Mouse (Mus musculus) hindbrain, embryonic 13.5 days (tissue): ENCODE results near the gene Dync1i2. TPM values are rescaled to one million over a fixed set of nuclear protein-coding genes. Genes with fewer than 3 reads are reported as not detected.

Source experiments
- ATAC-seq: fragments of 200-750 bp; cut with Nextera tagmentation; 2 replicates; pipeline ENCODE4 v1.8.0; 2017; ENCODE audit warnings: moderate TSS enrichment; ENCODE audit not compliant: low FRiP score
- H3K27ac ChIP-seq: fragments of 300-500 bp; sonication (generic); 2 replicates; pipeline ENCODE4 v1.5.1; 2015; ENCODE audit warnings: inconsistent platforms, mild to moderate bottlenecking, moderate library complexity
- H3K27me3 ChIP-seq: fragments of 300-500 bp; sonication (generic); 2 replicates; pipeline ENCODE4 v1.6.1; 2015; ENCODE audit warnings: mild to moderate bottlenecking, inconsistent platforms
- H3K36me3 ChIP-seq: fragments of 300-500 bp; sonication (generic); 2 replicates; pipeline ENCODE4 v1.6.1; 2015; ENCODE audit warnings: mild to moderate bottlenecking, inconsistent platforms
- H3K4me1 ChIP-seq: fragments of 300-500 bp; sonication (generic); replicated peaks from 2 replicates; pipeline ENCODE4 v1.6.1; 2015; ENCODE audit warnings: inconsistent platforms
- H3K4me2 ChIP-seq: fragments of 300-500 bp; sonication (generic); 2 replicates; pipeline ENCODE4 v1.6.1; 2015; ENCODE audit warnings: inconsistent platforms, mild to moderate bottlenecking, moderate library complexity
- H3K4me3 ChIP-seq: fragments of 300-500 bp; sonication (generic); 2 replicates; pipeline ENCODE4 v1.5.1; 2015; ENCODE audit warnings: mild to moderate bottlenecking, inconsistent platforms
- H3K9ac ChIP-seq: fragments of 300-500 bp; sonication (generic); 2 replicates; pipeline ENCODE4 v1.6.1; 2015; ENCODE audit warnings: mild to moderate bottlenecking, inconsistent platforms
- H3K9me3 ChIP-seq: fragments of 300-500 bp; sonication (generic); 2 replicates; pipeline ENCODE4 v1.6.1; 2016; ENCODE audit warnings: inconsistent platforms
- WGBS: fragments of 180-500 bp; shearing (Covaris S2); methylation state at CpG from one replicate; pipeline ENCODE4 v1.1.7; 2015; 5-methylcytosine and 5-hydroxymethylcytosine counted together
- polyA plus RNA-seq: library from polyadenylated mRNA; unstranded; fragments of >200 nt; fragmentation: Nextera tagmentation; extraction: Ambion mirVana; gene quantifications from 2 replicates; pipeline ENCODE4 v1.2.1, GENCODE M21; 2015

Dync1i2 gene
- polyA plus RNA-seq, result 209 and 211 TPM in 2 replicates

DNA sequence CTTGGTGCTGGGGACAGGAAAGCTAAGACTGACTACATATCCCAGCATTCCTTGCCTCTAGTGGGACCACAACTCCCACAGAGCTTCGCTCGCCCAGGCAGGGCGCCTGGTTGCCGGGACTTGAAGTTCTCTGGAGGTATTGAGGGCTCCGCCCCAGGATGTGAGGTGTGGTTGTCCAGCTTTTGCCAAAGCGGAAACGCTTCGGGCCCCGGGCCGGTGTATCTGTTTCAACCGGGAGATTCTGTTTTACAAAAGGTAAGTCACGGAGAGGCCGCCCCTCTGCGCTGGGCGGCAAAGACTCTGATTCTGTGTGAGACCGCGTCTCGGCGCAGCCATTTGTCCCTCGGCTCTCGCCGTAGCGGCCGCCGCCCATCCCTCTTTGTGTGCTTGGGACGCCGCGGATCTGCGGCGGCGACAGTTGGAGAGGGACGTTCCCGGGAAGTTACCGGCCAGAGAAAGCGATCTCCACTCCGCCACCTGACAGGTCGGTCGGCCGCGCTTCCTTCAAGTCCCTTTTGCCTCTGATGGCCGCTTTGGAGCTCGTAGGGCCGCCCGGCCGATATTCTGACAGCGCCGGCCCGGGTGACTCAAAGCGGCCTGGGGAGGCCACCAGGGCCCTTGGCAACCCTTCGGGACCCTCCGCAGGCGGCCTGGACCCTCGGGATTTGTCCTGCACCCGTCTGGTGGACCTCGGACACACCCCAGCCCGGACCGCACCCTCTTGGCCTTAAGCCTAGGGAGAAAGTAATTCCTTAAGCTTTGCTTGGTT lies at the start of gene Dync1i2:
Gene Dync1i2 (plus strand): TSS at position 116 of the 769 bp plus-strand sequence.
- under 1% methylated on average over 57 of the region's 57 CpGs for WGBS
- Histone ChIP-seq H3K9ac (peak within 1 kb of the TSS; percentile 97), H3K27ac (peak within 1 kb of the TSS; percentile 92), H3K9me3 (no peaks in the 10 kb centered on the region), H3K27me3 (peaks cover 4% of the 10 kb centered on the region; the same call in 1 of the 2 replicates), H3K4me3 (peak within 1 kb of the TSS; percentile 86), H3K36me3 (peaks cover 18% of the 10 kb centered on the region), H3K4me1 (peaks cover 22% of the 10 kb centered on the region), H3K4me2 (peak within 1 kb of the TSS; percentile 68)
- ATAC-seq, result peak; percentile 100

DNA sequence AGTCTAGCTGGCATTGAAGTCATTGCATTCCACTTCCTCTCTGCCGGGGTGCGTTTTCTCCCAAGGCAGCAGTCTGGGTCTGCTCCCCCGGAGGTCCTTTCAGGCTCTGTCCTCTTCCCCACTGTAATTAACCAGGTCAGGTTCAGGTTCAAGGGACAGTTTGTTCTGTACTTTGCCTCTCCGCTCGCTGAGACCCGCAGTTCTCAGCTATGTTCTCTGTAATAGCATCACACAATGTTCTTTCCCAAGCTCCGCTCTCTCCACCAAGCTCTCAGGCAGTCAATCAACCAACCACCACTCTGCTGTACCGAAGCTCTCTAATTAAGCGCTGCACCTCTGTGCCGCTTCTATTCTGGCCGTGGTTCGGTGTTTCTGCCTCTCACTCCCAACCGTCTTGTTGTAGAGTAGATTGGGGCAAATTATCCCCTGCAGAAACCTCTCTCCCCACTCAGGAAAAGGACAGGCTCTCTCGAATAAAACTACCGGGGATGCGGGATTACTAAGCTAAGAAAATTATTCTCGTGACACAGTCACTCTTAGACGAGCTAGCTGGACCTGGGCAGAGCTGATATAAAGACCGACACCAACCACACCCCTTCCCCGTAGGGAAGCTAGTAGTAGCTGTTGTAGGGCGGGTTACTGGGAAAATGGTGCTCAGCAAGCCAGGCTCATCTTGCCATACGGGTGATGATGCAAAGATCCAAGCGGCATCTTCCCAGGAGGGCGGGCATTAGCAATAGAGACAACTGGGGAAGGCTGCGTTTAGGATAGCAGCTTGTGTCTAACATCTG lies 48.5 kb upstream of the Dync1i2 start:
- no peak overlapping the region for H3K9ac ChIP-seq
- H3K9me3 ChIP-seq, result no peaks in the 10 kb centered on the region
- H3K4me3 ChIP-seq, result no peak overlapping the region
- ATAC-seq, result no peak
- H3K4me1 ChIP-seq, result peaks cover 8% of the 10 kb centered on the region
- no peaks in the 10 kb centered on the region for H3K27me3 ChIP-seq
- no peak overlapping the region for H3K27ac ChIP-seq
- H3K4me2 ChIP-seq, result no peak overlapping the region
- WGBS, result 83% methylated on average over 25 of the region's 25 CpGs
- H3K36me3 ChIP-seq, result no peaks in the 10 kb centered on the region

DNA sequence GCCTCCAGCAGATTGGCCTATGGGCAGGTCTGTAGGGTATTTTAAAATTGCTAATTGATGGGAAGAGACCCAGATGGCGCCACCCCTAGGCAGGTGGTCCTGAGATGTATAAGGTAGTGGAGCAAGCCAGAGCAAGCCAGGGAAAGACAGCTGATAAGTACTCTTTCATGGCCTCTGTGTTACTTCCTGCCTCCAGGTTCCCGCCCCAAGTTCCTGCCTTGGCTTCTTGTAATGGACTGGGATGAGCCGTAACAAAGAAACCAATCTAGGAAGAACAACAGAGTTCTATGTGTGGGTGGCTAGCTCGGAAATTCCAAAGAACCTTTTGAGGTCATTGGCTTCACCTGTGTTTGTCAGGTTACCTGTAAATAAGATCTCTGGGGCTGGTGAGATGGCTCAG lies 44.3 kb upstream of the Dync1i2 start:
- Histone ChIP-seq H3K4me2 (no peak overlapping the region), H3K9me3 (no peaks in the 10 kb centered on the region), H3K36me3 (no peaks in the 10 kb centered on the region), H3K4me3 (no peak overlapping the region), H3K9ac (no peak overlapping the region), H3K4me1 (peaks cover 6% of the 10 kb centered on the region; the same call in 1 of the 2 replicates), H3K27me3 (no peaks in the 10 kb centered on the region), H3K27ac (no peak overlapping the region)
- ATAC-seq, result no peak
- WGBS, result 85% methylated on average over 4 of the region's 4 CpGs

DNA sequence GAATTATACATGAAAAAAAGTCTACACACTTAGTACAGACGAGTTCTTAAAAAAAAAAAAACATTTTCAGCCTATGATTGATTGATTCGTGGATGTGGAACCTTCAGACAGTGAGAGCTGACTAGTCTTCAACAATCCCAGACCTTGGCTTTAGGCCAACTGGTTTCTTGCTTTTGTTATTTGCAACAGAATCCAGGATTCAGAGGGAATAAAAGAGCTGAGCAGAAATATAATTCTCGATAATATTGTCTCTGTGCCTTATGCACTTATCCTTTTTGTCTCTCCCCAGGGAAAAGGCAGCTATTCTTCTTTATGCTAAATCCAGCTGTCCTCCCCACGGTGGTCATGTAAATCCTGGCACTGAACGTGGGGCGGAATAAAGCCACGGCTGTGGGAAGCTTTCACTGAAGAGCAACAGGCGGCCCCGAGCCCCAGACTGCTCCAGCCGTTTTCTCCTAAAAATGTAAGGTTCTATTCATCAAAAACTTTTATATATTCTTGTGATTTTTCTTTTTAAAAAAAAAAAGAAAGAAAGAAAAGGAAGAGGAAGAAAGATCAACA lies 43.0 kb upstream of the Dync1i2 start:
- no peak overlapping the region for H3K4me3 ChIP-seq
- H3K27ac ChIP-seq, result peak overlapping the region; percentile 24; the same call in 1 of the 2 replicates

DNA sequence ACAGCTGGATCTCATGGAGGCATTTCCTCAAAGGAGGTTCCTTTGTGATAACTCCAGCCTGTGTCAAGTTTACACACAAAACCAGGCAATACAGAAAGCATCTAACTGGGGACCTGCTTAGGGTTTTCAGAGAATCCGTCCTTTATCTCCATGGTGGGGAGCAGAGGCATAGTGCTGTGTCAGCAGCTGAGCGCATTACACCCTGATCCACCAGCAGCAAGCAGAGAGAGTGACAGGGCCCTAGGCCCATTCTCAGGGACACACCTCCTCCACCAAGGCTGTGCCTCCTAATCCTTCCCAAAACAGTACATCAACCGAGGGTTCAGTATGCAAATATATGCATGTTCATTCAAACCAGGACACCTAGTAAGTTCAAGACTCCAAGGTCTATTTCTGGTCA lies 38.5 kb upstream of the Dync1i2 start:
- no peak overlapping the region for H3K4me2 ChIP-seq

More for the DNA sequence above, 43.0 kb upstream of the Dync1i2 start:
- Histone ChIP-seq H3K9me3 (no peaks in the 10 kb centered on the region), H3K4me1 (peaks cover 6% of the 10 kb centered on the region; the same call in 1 of the 2 replicates), H3K36me3 (no peaks in the 10 kb centered on the region), H3K9ac (no peak overlapping the region), H3K4me2 (no peak overlapping the region), H3K27me3 (no peaks in the 10 kb centered on the region)
- no peak for ATAC-seq
- WGBS, result 31% methylated on average over 10 of the region's 10 CpGs

DNA sequence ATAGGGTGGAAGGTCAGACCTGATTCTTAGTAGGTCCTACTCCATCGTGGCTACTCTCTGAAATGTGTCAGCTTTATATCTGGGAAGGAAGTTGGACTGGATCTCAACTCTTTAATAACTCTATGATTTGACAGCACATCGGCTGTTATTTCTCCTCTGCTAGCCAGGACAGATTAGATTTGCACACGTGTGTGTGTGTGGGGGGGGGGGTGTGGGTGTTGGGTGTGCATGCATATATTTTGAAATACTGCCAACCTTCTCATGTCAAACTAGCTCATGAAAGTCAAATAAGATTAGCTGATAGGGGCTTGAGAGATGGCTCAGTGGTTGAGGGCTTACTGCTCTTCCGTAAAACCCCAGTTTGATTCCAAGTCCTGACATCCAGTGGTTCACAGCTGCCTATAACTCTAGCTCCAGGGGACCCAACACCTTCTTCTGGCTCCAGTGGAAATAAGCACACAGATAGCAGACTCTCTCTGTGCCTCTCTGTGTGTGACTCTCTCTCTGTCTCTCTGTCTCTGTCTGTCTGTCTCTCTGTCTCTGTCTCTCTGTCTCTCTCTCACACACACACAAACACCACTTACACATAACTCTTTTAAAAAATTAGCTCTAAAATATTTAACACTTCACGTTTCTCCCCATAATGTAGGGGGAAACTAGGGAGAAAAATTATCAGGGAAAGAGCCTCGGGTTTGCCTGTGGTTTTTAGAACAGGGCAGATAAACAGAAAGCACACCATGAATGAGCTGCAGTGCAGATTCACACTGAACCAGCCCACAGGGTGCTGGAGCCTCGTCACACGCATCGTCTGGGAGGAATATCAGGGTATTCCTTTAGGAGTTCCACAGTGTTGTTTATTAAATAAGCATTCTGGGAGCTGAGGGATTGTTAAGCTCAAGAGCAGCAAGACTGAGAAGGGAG lies 34.9 kb upstream of the Dync1i2 start:
- no peak for ATAC-seq
- peaks cover 6% of the 10 kb centered on the region; the same call in 1 of the 2 replicates for H3K4me1 ChIP-seq
- H3K4me3 ChIP-seq, result no peak overlapping the region
- no peak overlapping the region for H3K9ac ChIP-seq
- 63% methylated on average over 9 of the region's 9 CpGs for WGBS
- no peaks in the 10 kb centered on the region for H3K27me3 ChIP-seq
- no peak overlapping the region for H3K4me2 ChIP-seq
- no peak overlapping the region for H3K27ac ChIP-seq
- no peaks in the 10 kb centered on the region for H3K36me3 ChIP-seq
- H3K9me3 ChIP-seq, result no peaks in the 10 kb centered on the region

More for the DNA sequence above, 38.5 kb upstream of the Dync1i2 start:
- Histone ChIP-seq H3K36me3 (no peaks in the 10 kb centered on the region), H3K4me1 (peaks cover 12% of the 10 kb centered on the region), H3K27ac (no peak overlapping the region), H3K27me3 (no peaks in the 10 kb centered on the region), H3K9ac (no peak overlapping the region), H3K4me3 (no peak overlapping the region), H3K9me3 (no peaks in the 10 kb centered on the region)
- no peak for ATAC-seq
- 75% methylated on average over 3 of the region's 3 CpGs for WGBS

DNA sequence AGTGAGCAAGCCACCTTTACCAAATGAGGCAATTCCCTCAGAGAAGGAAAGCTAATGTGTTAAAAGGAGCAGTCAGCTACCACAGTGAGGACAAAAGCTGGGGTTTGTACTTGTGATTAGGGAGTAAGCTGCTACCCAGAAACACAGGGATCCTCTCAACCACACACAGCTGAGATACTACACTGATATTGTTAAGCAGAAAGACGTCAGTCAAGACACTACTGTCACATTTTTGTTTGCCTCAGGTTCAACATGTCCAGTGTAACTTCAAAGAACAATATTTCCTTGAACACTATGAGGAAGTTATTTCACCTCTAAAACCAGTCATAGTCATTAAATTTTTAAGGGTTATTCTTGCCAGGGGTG lies 34.3 kb upstream of the Dync1i2 start:
- Histone ChIP-seq H3K9me3 (no peaks in the 10 kb centered on the region), H3K4me1 (peaks cover 6% of the 10 kb centered on the region; the same call in 1 of the 2 replicates), H3K36me3 (no peaks in the 10 kb centered on the region), H3K4me3 (no peak overlapping the region), H3K4me2 (no peak overlapping the region), H3K27me3 (no peaks in the 10 kb centered on the region), H3K27ac (no peak overlapping the region), H3K9ac (no peak overlapping the region)
- no peak for ATAC-seq
- 89% methylated on average over 1 of the region's 1 CpGs for WGBS

DNA sequence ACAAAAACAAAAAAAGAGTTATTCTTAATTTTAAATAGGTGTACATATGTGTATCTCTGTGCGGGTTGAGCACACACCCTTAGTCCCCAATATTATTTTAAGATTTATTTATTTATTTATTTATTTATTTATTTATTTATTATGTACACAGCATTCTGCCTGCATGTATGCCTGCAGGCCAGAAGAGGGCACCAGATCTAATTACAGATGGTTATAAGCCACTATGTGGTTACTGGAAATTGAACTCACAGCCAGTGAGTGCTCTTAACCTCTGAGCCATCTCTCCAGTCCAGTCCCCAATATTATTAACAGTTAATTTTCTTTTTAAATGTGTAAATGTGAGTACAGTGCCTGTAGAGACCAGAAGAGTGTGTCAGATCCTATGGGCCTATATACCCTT lies 33.7 kb upstream of the Dync1i2 start:
- no peak overlapping the region for H3K4me3 ChIP-seq
- no peak overlapping the region for H3K4me2 ChIP-seq
- WGBS, result 100% methylated on average over 1 of the region's 1 CpGs
- H3K9ac ChIP-seq, result no peak overlapping the region
- no peak for ATAC-seq
- H3K27me3 ChIP-seq, result no peaks in the 10 kb centered on the region
- peaks cover 6% of the 10 kb centered on the region; the same call in 1 of the 2 replicates for H3K4me1 ChIP-seq
- no peak overlapping the region for H3K27ac ChIP-seq
- H3K9me3 ChIP-seq, result no peaks in the 10 kb centered on the region
- H3K36me3 ChIP-seq, result no peaks in the 10 kb centered on the region

DNA sequence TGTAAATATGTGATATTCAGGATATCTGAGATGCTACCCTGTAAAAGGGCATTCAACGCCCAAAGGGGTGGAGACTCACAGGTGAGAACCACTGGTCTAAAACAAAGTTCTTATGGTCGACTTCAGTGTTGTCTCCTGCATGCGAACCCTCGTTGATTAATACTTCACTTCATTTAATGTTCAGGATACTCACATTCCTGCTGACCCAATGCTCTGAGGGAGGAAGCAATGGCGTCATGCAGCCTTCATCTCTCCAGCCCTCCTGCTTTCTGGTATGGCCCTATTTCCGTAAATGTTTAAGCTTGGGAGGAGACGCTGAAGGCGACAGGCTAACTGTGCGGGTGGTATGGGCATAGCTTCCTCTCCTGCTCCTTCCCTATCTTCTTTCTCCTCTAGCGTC lies 31.8 kb upstream of the Dync1i2 start:
- Histone ChIP-seq H3K27ac (no peak overlapping the region), H3K9ac (no peak overlapping the region)

DNA sequence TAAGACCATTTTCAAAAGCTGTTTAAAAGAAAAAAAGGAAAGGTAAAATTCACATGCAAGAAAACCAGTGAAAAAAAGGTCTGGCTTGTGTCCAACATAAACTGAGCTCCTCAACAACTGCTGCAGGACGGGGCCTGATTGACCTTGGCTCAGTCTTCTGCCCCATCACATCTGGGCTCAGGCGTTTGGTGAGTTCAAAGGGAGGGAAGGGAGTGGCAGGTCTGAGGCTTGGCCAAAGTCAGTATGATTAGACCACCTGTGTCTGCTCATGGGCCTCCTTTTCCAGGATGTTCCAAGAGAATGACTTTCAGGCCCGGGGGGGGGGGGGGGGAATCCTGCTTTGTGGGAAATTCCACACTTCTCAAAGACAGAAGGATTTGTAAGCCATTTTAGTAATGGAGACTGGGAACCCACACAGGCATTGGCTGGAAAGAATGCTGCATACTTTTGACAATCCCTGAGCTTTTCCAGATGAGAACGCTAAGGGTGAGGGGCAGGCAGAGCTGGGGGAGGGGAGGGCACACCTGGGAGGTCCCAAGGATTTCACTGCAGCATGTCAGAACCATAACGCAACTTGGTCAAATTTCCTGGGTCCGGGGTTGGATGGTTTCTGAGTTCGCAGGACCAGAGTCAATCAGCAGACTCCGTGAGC lies 30.8 kb upstream of the Dync1i2 start:
- ATAC-seq, result no peak
- no peaks in the 10 kb centered on the region for H3K36me3 ChIP-seq
- H3K4me3 ChIP-seq, result no peak overlapping the region
- H3K4me2 ChIP-seq, result no peak overlapping the region
- peaks cover 6% of the 10 kb centered on the region; the same call in 1 of the 2 replicates for H3K4me1 ChIP-seq
- H3K9me3 ChIP-seq, result no peaks in the 10 kb centered on the region
- no peaks in the 10 kb centered on the region for H3K27me3 ChIP-seq
- no peak overlapping the region for H3K27ac ChIP-seq
- 78% methylated on average over 8 of the region's 8 CpGs for WGBS
- H3K9ac ChIP-seq, result no peak overlapping the region

More for the DNA sequence above, 31.8 kb upstream of the Dync1i2 start:
- 90% methylated on average over 10 of the region's 10 CpGs for WGBS
- H3K27me3 ChIP-seq, result no peaks in the 10 kb centered on the region
- H3K4me1 ChIP-seq, result peaks cover 6% of the 10 kb centered on the region; the same call in 1 of the 2 replicates
- H3K4me2 ChIP-seq, result no peak overlapping the region
- H3K4me3 ChIP-seq, result no peak overlapping the region
- ATAC-seq, result no peak
- H3K9me3 ChIP-seq, result no peaks in the 10 kb centered on the region
- H3K36me3 ChIP-seq, result no peaks in the 10 kb centered on the region

DNA sequence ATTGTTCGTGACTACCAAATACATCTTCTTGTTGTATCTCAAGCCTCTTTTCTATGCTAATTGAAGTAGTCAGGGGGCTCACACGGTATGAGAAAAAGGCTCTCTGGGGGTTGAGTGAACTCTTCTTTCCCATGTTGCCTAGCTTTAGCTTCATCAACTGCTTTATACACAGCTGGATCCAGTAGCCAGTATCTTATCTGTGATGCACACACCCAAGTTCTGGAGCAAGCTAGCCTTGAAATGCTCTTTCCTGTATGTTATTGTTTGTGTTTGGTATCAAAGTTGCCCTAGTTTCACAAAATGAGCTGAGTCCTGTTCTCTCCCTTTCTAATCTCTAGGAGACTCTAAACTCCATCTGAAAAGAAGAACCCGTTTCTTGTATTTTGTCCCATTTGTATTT lies 23.6 kb upstream of the Dync1i2 start:
- H3K36me3 ChIP-seq, result no peaks in the 10 kb centered on the region
- H3K9ac ChIP-seq, result no peak overlapping the region
- H3K4me1 ChIP-seq, result peaks cover 23% of the 10 kb centered on the region
- no peak for ATAC-seq
- no peaks in the 10 kb centered on the region for H3K9me3 ChIP-seq
- no peak overlapping the region for H3K4me3 ChIP-seq
- WGBS, result 57% methylated on average over 3 of the region's 3 CpGs
- H3K27ac ChIP-seq, result no peak overlapping the region
- H3K4me2 ChIP-seq, result no peak overlapping the region
- H3K27me3 ChIP-seq, result no peaks in the 10 kb centered on the region
